Mouse (Mus musculus) ES-Bruce4 (cell line): Measurements from ENCODE around the gene 6330409D20Rik.

Source experiments
- CTCF ChIP-seq: IDR thresholded peaks from one replicate; pipeline ENCODE4 v1.8.1; 2011; ENCODE audit warnings: low read depth, low read length
- EP300 ChIP-seq: IDR thresholded peaks from 2 replicates; pipeline ENCODE4 v1.6.1; 2011; ENCODE audit warnings: low read depth, low read length; ENCODE audit not compliant: insufficient read depth
- POLR2A ChIP-seq: IDR thresholded peaks from one replicate; pipeline ENCODE4 v1.8.1; 2011; ENCODE audit warnings: low read length; ENCODE audit not compliant: insufficient read depth

GRCm38 (mm10) chr2:32779131-32779530 is 38.3 kb upstream of the 6330409D20Rik start:
- TF ChIP-seq POLR2A = no peak
- TF ChIP-seq CTCF = peak; percentile 95
- 0 out of 2 replicates have a peak, but pooled peaks have one; percentile 31 for TF ChIP-seq EP300
